Mouse (Mus musculus): ENCODE measurements around the gene Nol8.

Gene Nol8

GRCm38 (mm10) chr13:49682233-49682846, 29.5 kb downstream of the Nol8 start:
- no peak for DNase-seq (ENCODE audit: extremely low read depth, low read depth, low spot score)

- DNase-seq (ENCODE audit: extremely low read depth, low read depth, low spot score), result no peak
Observed at GRCm38 (mm10) chr13:49684266-49684665, 31.4 kb downstream of the Nol8 start.

GRCm38 (mm10) chr13:49691056-49691455, 38.2 kb downstream of the Nol8 start:
- no peak for DNase-seq (ENCODE audit: extremely low read depth, low read depth, low spot score)

- no peak for DNase-seq (ENCODE audit: extremely low read depth, low read depth, low spot score)
Observed at GRCm38 (mm10) chr13:49703216-49703779, 50.4 kb downstream of the Nol8 start.

GRCm38 (mm10) chr13:49706032-49706690, 53.3 kb downstream of the Nol8 start:
- no peak for DNase-seq (ENCODE audit: extremely low read depth, low read depth, low spot score)

GRCm38 (mm10) chr13:49708311-49708710, 55.4 kb downstream of the Nol8 start:
- DNase-seq (ENCODE audit: extremely low read depth, low read depth, low spot score), result no peak

- no peak for DNase-seq (ENCODE audit: extremely low read depth, low read depth, low spot score)
Observed at GRCm38 (mm10) chr13:49712047-49712721, 59.3 kb downstream of the Nol8 start.

GRCm38 (mm10) chr13:49719310-49719709, 66.4 kb downstream of the Nol8 start:
- DNase-seq (ENCODE audit: extremely low read depth, low read depth, low spot score), result no peak

Measured in fat pad, adult 2 months (tissue).